Mouse (Mus musculus) midbrain, embryonic 16.5 days (tissue): Measurements from ENCODE around the gene E030018B13Rik. TPM values are rescaled to one million over a fixed set of nuclear protein-coding genes. Genes with fewer than 3 reads are reported as not detected.

ENCODE experiments used
- ATAC-seq: fragments of 200-750 bp; cut with Nextera tagmentation; 2 replicates; pipeline ENCODE4 v1.8.0; 2017; ENCODE audit warnings: moderate TSS enrichment
- H3K27ac ChIP-seq: fragments of 300-500 bp; sonication (generic); 2 replicates; pipeline ENCODE4 v1.5.1; 2014; ENCODE audit warnings: mild to moderate bottlenecking, low read length, mixed read lengths
- H3K27me3 ChIP-seq: fragments of 300-500 bp; sonication (generic); 2 replicates; pipeline ENCODE4 v1.6.1; 2014; ENCODE audit warnings: low read depth, low read length, mixed read lengths; ENCODE audit not compliant: control insufficient read depth, insufficient read depth
- H3K36me3 ChIP-seq: fragments of 300-500 bp; sonication (generic); 2 replicates; pipeline ENCODE4 v1.6.1; 2014; ENCODE audit warnings: mild to moderate bottlenecking, low read length, moderate library complexity, mixed read lengths; ENCODE audit not compliant: control insufficient read depth, insufficient read depth
- H3K4me1 ChIP-seq: fragments of 300-500 bp; sonication (generic); 2 replicates; pipeline ENCODE4 v1.6.1; 2014; ENCODE audit warnings: mild to moderate bottlenecking, low read length, mixed read lengths; ENCODE audit not compliant: control insufficient read depth, insufficient read depth
- H3K4me2 ChIP-seq: fragments of 300-500 bp; sonication (generic); 2 replicates; pipeline ENCODE4 v1.6.1; 2014; ENCODE audit warnings: mild to moderate bottlenecking, low read length, mixed read lengths
- H3K4me3 ChIP-seq: fragments of 300-500 bp; sonication (generic); 2 replicates; pipeline ENCODE4 v1.5.1; 2014; ENCODE audit warnings: low read depth, mild to moderate bottlenecking, low read length, moderate library complexity, mixed read lengths
- H3K9ac ChIP-seq: fragments of 300-500 bp; sonication (generic); 2 replicates; pipeline ENCODE4 v1.6.1; 2014; ENCODE audit warnings: low read depth, low read length, mixed read lengths
- H3K9me3 ChIP-seq: fragments of 300-500 bp; sonication (generic); replicated peaks from 2 replicates; pipeline ENCODE4 v1.6.1; 2014; ENCODE audit warnings: mild to moderate bottlenecking, low read length, mixed read lengths; ENCODE audit not compliant: control insufficient read depth, poor library complexity, severe bottlenecking
- WGBS: fragments of 180-500 bp; shearing (Covaris S2); extraction: QIAGEN DNeasy Blood & Tissue Kit; methylation state at CpG from one replicate; pipeline ENCODE4 v1.1.7; 2014; 5-methylcytosine and 5-hydroxymethylcytosine counted together
- polyA plus RNA-seq: library from polyadenylated mRNA; unstranded; fragments of >200 nt; fragmentation: Nextera tagmentation; extraction: Ambion mirVana; gene quantifications from 2 replicates; pipeline ENCODE4 v1.2.1, GENCODE M21; 2015

E030018B13Rik gene
- polyA plus RNA-seq, 1 experiment from 2014 or later: not detected

- Histone ChIP-seq H3K27me3 (no peaks in the 10 kb centered on the region), H3K36me3 (no peaks in the 10 kb centered on the region), H3K4me1 (peaks cover 24% of the 10 kb centered on the region), H3K9me3 (no peaks in the 10 kb centered on the region), H3K27ac (peak overlapping the region; percentile 98), H3K4me3 (peak overlapping the region; percentile 96), H3K4me2 (peak overlapping the region; percentile 90), H3K9ac (peak overlapping the region; percentile 98)
- WGBS: under 1% methylated on average over 67 of the region's 88 CpGs
- ATAC-seq: no peak
These were observed 20.8 kb downstream of the E030018B13Rik start for GRCm38 (mm10) chr7:63937236-63938065.

GRCm38 (mm10) chr7:63938066-63938913 lies 21.6 kb downstream of the E030018B13Rik start:
- under 1% methylated on average over 84 of the region's 121 CpGs for WGBS
- Histone ChIP-seq H3K9me3 (no peaks in the 10 kb centered on the region), H3K36me3 (no peaks in the 10 kb centered on the region), H3K4me2 (peak overlapping the region; percentile 90), H3K4me1 (peaks cover 24% of the 10 kb centered on the region), H3K27me3 (no peaks in the 10 kb centered on the region), H3K4me3 (peak overlapping the region; percentile 96), H3K27ac (peak overlapping the region; percentile 98), H3K9ac (peak overlapping the region; percentile 98)
- peak; percentile 81 for ATAC-seq

GRCm38 (mm10) chr7:63938914-63939396 lies 22.3 kb downstream of the E030018B13Rik start, which contains the start of gene Klf13:
Gene Klf13 (minus strand): TSS chr7:63938915.
- peak within 1 kb of the TSS; percentile 90 for H3K4me2 ChIP-seq
- no peaks in the 10 kb centered on the region for H3K27me3 ChIP-seq
- H3K9ac ChIP-seq: peak within 1 kb of the TSS; percentile 98
- no peaks in the 10 kb centered on the region for H3K36me3 ChIP-seq
- ATAC-seq: peak; percentile 95
- H3K4me3 ChIP-seq: peak within 1 kb of the TSS; percentile 96
- under 1% methylated on average over 50 of the region's 50 CpGs for WGBS
- peak within 1 kb of the TSS; percentile 98 for H3K27ac ChIP-seq
- H3K9me3 ChIP-seq: no peaks in the 10 kb centered on the region
- peaks cover 24% of the 10 kb centered on the region for H3K4me1 ChIP-seq

DNA sequence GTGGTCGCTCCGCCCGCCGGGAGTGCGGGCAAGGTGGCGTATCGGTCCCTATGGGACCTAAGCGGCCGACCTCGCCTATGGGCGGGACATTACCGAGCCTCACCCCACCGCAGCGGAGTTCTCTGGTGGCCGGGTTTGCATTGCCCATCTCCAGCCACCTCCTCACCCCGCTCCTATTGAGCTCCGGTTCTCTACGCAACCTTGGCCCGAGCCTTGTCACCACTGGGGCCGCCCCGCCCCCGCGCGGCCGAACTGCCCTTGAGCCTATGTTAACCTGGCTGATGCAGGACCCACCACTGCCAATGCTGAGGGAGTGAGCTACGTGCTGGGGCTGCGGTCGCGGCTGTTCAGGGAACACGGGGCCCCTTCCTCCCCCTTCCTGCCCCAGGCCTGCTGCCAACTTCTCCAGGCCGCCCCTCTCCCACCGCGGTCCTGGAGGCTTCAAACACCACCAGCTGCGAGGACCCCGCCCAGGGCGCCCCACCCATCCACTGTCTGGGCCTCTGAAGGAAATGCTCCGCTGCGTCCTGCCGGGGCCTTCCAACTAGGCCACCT lies 22.8 kb downstream of the E030018B13Rik start:
- H3K4me3 ChIP-seq: peak overlapping the region; percentile 96
- H3K9me3 ChIP-seq: no peaks in the 10 kb centered on the region
- peak overlapping the region; percentile 98 for H3K27ac ChIP-seq
- peaks cover 22% of the 10 kb centered on the region for H3K4me1 ChIP-seq
- peak; percentile 55 for ATAC-seq
- H3K4me2 ChIP-seq: peak overlapping the region; percentile 90
- H3K36me3 ChIP-seq: no peaks in the 10 kb centered on the region
- under 1% methylated on average over 38 of the region's 39 CpGs for WGBS
- peak overlapping the region; percentile 84 for H3K9ac ChIP-seq
- H3K27me3 ChIP-seq: no peaks in the 10 kb centered on the region

DNA sequence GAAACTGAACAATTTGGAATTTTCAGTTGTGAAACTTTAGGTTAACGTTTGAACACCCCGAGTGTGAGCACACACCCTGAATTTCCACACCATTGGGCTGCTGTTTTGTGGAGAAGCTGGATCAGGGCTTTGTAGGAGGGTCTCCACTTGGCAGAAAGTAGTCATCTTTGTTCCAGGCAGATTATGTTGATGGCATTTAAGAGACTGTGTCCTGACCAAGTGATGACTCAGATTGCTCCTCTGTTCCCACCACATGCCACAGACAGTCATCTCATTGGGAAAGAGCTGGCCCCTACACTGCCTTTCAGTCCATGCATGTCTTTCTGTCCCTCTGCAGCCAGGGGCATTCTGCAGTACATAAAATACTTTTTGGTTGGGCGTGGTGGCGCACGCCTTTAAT lies 23.7 kb downstream of the E030018B13Rik start:
- H3K9me3 ChIP-seq: no peaks in the 10 kb centered on the region
- no peak overlapping the region for H3K4me3 ChIP-seq
- peaks cover 13% of the 10 kb centered on the region for H3K4me1 ChIP-seq
- no peaks in the 10 kb centered on the region for H3K36me3 ChIP-seq
- no peak for ATAC-seq
- H3K27ac ChIP-seq: no peak overlapping the region
- H3K27me3 ChIP-seq: no peaks in the 10 kb centered on the region
- no peak overlapping the region for H3K4me2 ChIP-seq
- WGBS: 90% methylated on average over 5 of the region's 5 CpGs
- no peak overlapping the region for H3K9ac ChIP-seq

DNA sequence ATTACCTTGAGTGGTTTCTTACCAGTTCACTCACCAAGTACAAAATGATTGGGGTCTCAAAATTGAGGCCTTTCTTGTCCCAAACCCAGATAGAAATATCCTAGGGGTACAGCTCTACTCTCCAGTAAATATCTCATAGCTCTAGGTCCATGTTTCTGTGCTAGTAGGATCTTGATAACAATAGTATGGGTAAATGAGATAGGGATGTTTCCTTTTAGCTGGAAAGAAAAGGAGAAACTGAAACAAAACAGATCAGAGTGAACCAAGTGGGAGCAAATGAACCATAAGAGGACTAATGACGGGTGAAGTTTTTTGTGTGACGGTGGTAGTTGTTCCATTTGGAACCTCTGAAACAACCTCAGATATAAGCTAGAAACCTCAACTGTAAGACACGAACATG lies 24.4 kb downstream of the E030018B13Rik start:
- Histone ChIP-seq H3K4me3 (no peak overlapping the region), H3K4me1 (peaks cover 8% of the 10 kb centered on the region; the same call in 1 of the 2 replicates), H3K27ac (no peak overlapping the region), H3K36me3 (no peaks in the 10 kb centered on the region), H3K9ac (no peak overlapping the region), H3K27me3 (no peaks in the 10 kb centered on the region), H3K9me3 (no peaks in the 10 kb centered on the region), H3K4me2 (no peak overlapping the region)
- WGBS: 91% methylated on average over 3 of the region's 3 CpGs
- ATAC-seq: no peak

DNA sequence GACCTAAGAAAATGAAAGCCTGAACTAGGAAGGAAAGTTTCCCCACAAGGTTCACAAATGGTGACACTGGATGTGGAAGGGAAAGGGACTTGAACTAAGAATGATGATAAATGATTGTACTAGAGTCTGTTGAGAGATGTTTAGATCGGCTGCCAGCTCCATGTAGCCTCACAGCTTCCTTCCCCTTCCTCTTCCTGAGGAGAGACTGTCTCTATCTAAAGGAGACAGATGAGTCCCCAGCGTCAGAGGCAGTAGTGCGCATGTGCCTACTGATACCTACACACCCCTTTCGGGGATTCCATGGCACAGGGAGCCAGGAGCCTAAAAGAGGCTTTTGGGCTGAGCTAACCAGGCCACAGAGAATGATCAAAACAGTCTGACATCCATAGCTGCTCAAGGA lies 24.8 kb downstream of the E030018B13Rik start:
- ATAC-seq: no peak
- 86% methylated on average over 4 of the region's 4 CpGs for WGBS
- Histone ChIP-seq H3K9ac (no peak overlapping the region), H3K27me3 (no peaks in the 10 kb centered on the region), H3K4me3 (no peak overlapping the region), H3K36me3 (no peaks in the 10 kb centered on the region), H3K9me3 (no peaks in the 10 kb centered on the region), H3K27ac (no peak overlapping the region), H3K4me2 (no peak overlapping the region), H3K4me1 (peaks cover 6% of the 10 kb centered on the region; the same call in 1 of the 2 replicates)

DNA sequence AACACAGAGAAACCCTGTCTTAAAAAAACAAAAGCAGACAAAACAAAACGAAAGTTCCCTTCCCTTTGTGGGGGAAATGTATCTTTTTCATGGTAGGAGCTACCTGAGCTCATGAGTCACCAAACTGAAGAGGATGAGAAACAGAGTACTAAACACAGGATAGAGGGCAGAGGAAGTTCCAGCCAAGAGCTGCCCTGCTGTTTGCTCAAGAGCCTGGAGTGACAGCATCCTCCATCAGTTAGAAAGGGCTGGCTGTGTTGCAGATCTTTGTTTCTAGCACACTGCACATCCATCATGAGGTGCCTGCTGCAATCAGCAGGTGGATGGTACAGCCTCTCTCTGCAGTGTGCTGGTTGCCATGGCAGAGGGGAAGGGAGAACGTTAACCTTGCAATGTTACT lies 27.3 kb downstream of the E030018B13Rik start:
- Histone ChIP-seq H3K4me3 (no peak overlapping the region), H3K4me2 (no peak overlapping the region), H3K9ac (no peak overlapping the region), H3K36me3 (no peaks in the 10 kb centered on the region), H3K27me3 (no peaks in the 10 kb centered on the region), H3K4me1 (peaks cover 6% of the 10 kb centered on the region; the same call in 1 of the 2 replicates), H3K27ac (no peak overlapping the region), H3K9me3 (no peaks in the 10 kb centered on the region)
- 53% methylated on average over 2 of the region's 2 CpGs for WGBS
- no peak for ATAC-seq
